Mouse (Mus musculus): ENCODE results near the gene Exoc4. TPM values are rescaled to one million over a fixed set of nuclear protein-coding genes. Genes with fewer than 3 reads are reported as not detected.
A peak's percentile ranks its signal among the peaks of the same experiment; 100 is the strongest.

Exoc4 gene
- polyA plus RNA-seq, 1 experiment from 2014 or later, result 39.1 TPM

GRCm38 (mm10) chr6:33987132-33987531 is 738.2 kb downstream of the Exoc4 start:
- 61% methylated on average over 5 of the region's 5 CpGs for WGBS
- no peak overlapping the region for H3K9ac ChIP-seq (replicated peaks; ENCODE audit: low read length)
- no peak overlapping the region for H3K4me3 ChIP-seq (replicated peaks; ENCODE audit: low read depth, low read length)
- H3K4me1 ChIP-seq (ENCODE audit: control insufficient read depth, insufficient read depth, low read length), result peaks cover 4% of the 10 kb centered on the region; the same call in 1 of the 2 replicates
- H3K27me3 ChIP-seq (ENCODE audit: control insufficient read depth, insufficient read depth, low read length), result no peaks in the 10 kb centered on the region
- H3K36me3 ChIP-seq (ENCODE audit: control insufficient read depth, insufficient read depth, low read length), result no peaks in the 10 kb centered on the region
- H3K9me3 ChIP-seq (ENCODE audit: control insufficient read depth, low read length), result no peaks in the 10 kb centered on the region
- no peak for DNase-seq
- H3K4me2 ChIP-seq (ENCODE audit: low read length), result no peak overlapping the region
- no peak overlapping the region for H3K27ac ChIP-seq (replicated peaks; ENCODE audit: low read depth, low read length)
- no peak for ATAC-seq (ENCODE audit: low FRiP score, low TSS enrichment)

DNA sequence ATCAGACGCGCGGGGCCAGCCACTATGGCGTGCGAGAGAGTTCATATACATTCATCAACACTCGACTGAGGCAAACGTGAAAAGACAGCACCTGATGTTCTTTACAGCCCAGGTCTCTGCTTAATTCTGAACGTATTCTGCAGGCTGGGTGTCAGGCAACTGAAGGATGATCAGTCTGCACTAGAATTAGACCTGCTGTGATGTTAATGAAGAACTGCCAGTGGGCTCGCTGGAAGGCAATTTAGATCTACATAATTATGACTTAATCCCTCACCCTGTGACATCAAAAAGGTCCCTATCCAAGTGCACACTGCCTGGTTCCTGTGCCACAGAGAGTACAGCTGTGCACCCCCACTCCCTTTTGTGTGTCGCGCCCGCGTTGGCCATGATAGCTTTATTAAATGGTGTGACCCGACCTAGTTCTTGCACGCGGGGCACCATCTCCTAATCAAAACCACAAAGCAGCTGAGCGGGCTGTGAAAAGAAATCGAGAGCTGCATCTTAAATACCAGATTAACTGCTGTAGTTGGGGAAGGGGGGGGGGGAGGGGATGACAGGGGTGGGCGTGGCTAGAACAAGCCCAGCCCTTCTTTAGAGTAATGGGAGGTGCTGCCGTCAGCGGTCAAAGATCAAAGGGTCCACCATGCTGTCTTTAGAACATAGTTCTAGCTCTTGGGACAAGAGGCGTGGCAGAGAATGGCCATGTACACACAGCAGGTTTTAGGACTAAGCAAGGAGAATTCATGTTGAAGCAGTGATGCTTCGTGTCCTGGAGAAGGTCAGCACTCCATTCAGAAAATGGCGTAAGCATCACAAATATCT is 743.5 kb downstream of the Exoc4 start:
- no peaks in the 10 kb centered on the region for H3K9me3 ChIP-seq (ENCODE audit: control insufficient read depth, low read length)
- H3K4me1 ChIP-seq (ENCODE audit: control insufficient read depth, insufficient read depth, low read length), result peaks cover 14% of the 10 kb centered on the region
- DNase-seq (peak; percentile 81), ATAC-seq (ENCODE audit: low FRiP score, low TSS enrichment) (peak; percentile 90; the same call in 1 of the 2 replicates)
- H3K4me3 ChIP-seq (replicated peaks; ENCODE audit: low read depth, low read length), result peak overlapping the region; percentile 17; the same call in 1 of the 2 replicates
- 15% methylated on average over 24 of the region's 24 CpGs for WGBS
- H3K4me2 ChIP-seq (ENCODE audit: low read length), result peak overlapping the region; percentile 47
- no peaks in the 10 kb centered on the region for H3K36me3 ChIP-seq (ENCODE audit: control insufficient read depth, insufficient read depth, low read length)
- H3K27ac ChIP-seq (replicated peaks; ENCODE audit: low read depth, low read length), result peak overlapping the region; percentile 60
- H3K27me3 ChIP-seq (ENCODE audit: control insufficient read depth, insufficient read depth, low read length), result no peaks in the 10 kb centered on the region
- H3K9ac ChIP-seq (replicated peaks; ENCODE audit: low read length), result no peak overlapping the region; the same call in 1 of the 2 replicates

DNA sequence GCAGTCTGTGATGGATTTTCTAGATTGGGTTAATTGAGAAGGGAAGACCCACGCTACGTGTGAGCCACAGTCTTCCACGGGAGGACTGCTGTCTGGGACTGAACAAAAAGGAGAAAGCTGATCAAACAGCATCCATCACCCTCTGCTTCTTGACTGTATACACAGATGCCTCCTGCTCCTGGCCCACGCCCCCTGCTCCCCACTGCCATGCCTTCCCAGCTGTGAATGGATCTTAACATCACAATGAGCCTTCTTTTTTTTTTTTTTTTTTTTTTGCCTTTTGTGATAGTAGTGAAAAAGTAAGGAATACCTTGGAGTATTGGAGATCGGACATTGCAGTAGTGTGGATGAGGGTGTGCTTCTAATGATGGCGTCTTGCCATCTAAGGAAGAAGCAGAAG is 745.0 kb downstream of the Exoc4 start:
- Histone ChIP-seq H3K9ac (replicated peaks; ENCODE audit: low read length) (no peak overlapping the region), H3K4me3 (replicated peaks; ENCODE audit: low read depth, low read length) (no peak overlapping the region), H3K27ac (replicated peaks; ENCODE audit: low read depth, low read length) (no peak overlapping the region), H3K27me3 (ENCODE audit: control insufficient read depth, insufficient read depth, low read length) (no peaks in the 10 kb centered on the region), H3K36me3 (ENCODE audit: control insufficient read depth, insufficient read depth, low read length) (no peaks in the 10 kb centered on the region), H3K9me3 (ENCODE audit: control insufficient read depth, low read length) (no peaks in the 10 kb centered on the region), H3K4me2 (ENCODE audit: low read length) (no peak overlapping the region), H3K4me1 (ENCODE audit: control insufficient read depth, insufficient read depth, low read length) (peaks cover 14% of the 10 kb centered on the region)
- no peak for ATAC-seq (ENCODE audit: low FRiP score, low TSS enrichment)
- WGBS, result 49% methylated on average over 6 of the region's 6 CpGs
- DNase-seq, result no peak

DNA sequence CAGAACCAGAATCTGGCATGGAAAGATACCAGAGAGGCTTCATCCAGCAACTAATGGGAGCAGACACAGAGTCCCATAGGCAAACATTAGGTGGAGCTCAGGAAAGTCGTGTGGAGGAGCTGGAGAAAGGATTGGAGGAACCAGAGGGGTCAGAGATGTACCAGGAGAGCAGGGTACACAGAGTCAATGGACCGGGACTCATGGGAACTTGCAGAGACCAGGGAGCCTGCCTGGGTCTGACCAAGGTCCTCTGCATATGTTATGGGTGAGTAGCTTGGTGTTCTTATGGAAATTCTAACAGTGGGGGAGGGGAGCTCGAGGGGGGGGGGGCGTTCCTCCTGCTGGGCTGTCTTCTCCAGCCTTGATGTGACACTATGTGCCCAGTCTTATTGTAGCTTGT is 749.7 kb downstream of the Exoc4 start:
- peaks cover 3% of the 10 kb centered on the region; the same call in 1 of the 2 replicates for H3K4me1 ChIP-seq (ENCODE audit: control insufficient read depth, insufficient read depth, low read length)

DNA sequence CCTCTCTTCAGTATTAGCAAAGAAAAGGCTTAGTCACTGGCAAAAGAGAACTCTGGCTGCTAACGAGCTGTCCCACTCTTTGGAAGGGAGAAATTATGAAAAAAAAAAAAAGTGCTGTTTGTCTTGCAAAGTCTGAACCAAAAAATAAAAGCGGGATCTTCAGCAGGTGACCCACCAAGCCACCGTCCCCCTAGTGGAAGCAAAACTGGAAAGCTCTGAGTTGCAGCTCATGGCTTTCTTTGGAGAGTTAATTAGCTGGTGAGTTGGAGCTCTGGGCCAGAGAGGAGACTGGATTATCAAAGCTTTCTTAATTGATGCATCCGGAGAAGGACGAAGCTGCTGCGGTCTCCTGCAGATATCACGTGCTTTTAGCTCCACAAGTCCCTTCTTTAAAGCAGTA is 750.6 kb downstream of the Exoc4 start:
- Histone ChIP-seq H3K36me3 (ENCODE audit: control insufficient read depth, insufficient read depth, low read length) (no peaks in the 10 kb centered on the region), H3K27ac (replicated peaks; ENCODE audit: low read depth, low read length) (no peak overlapping the region), H3K9me3 (ENCODE audit: control insufficient read depth, low read length) (no peaks in the 10 kb centered on the region), H3K4me1 (ENCODE audit: control insufficient read depth, insufficient read depth, low read length) (no peaks in the 10 kb centered on the region), H3K4me2 (ENCODE audit: low read length) (no peak overlapping the region), H3K9ac (replicated peaks; ENCODE audit: low read length) (no peak overlapping the region), H3K27me3 (ENCODE audit: control insufficient read depth, insufficient read depth, low read length) (no peaks in the 10 kb centered on the region), H3K4me3 (replicated peaks; ENCODE audit: low read depth, low read length) (no peak overlapping the region)
- DNase-seq (no peak), ATAC-seq (ENCODE audit: low FRiP score, low TSS enrichment) (no peak)
- 29% methylated on average over 7 of the region's 7 CpGs for WGBS

More for the DNA sequence above, 749.7 kb downstream of the Exoc4 start:
- no peak overlapping the region for H3K4me2 ChIP-seq (ENCODE audit: low read length)
- no peaks in the 10 kb centered on the region for H3K36me3 ChIP-seq (ENCODE audit: control insufficient read depth, insufficient read depth, low read length)
- H3K9me3 ChIP-seq (ENCODE audit: control insufficient read depth, low read length), result no peaks in the 10 kb centered on the region
- no peak overlapping the region for H3K4me3 ChIP-seq (replicated peaks; ENCODE audit: low read depth, low read length)
- WGBS, result 34% methylated on average over 4 of the region's 4 CpGs
- ATAC-seq (ENCODE audit: low FRiP score, low TSS enrichment) (no peak), DNase-seq (no peak)
- no peaks in the 10 kb centered on the region for H3K27me3 ChIP-seq (ENCODE audit: control insufficient read depth, insufficient read depth, low read length)
- H3K9ac ChIP-seq (replicated peaks; ENCODE audit: low read length), result no peak overlapping the region
- H3K27ac ChIP-seq (replicated peaks; ENCODE audit: low read depth, low read length), result no peak overlapping the region

- no peak overlapping the region for H3K4me2 ChIP-seq (ENCODE audit: low read length)
- H3K4me1 ChIP-seq (ENCODE audit: control insufficient read depth, insufficient read depth, low read length), result no peaks in the 10 kb centered on the region
- 88% methylated on average over 7 of the region's 7 CpGs for WGBS
Observed at GRCm38 (mm10) chr6:34000644-34001043, 751.8 kb downstream of the Exoc4 start.

DNA sequence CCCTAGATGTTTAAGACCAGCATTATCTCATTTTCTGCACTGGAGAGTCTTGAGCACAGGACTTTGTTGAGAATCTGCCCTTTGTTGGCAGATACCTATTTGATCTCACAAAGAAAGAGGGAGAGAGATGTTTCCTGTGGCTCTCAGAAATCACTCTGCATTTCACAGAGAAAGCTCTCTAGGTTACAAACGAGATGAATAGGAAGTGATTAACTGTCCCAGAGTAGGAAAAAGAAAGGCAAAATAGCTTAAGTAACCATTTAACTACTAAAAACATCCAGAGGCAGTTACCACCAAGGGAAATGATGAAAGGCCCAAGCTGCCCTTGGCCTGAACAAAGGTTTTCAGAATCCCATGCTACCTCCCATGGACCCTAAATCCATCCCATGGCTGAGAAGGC is 754.1 kb downstream of the Exoc4 start:
- Histone ChIP-seq H3K9me3 (ENCODE audit: control insufficient read depth, low read length) (no peaks in the 10 kb centered on the region), H3K9ac (replicated peaks; ENCODE audit: low read length) (no peak overlapping the region), H3K36me3 (ENCODE audit: control insufficient read depth, insufficient read depth, low read length) (no peaks in the 10 kb centered on the region), H3K4me3 (replicated peaks; ENCODE audit: low read depth, low read length) (no peak overlapping the region), H3K27ac (replicated peaks; ENCODE audit: low read depth, low read length) (no peak overlapping the region), H3K27me3 (ENCODE audit: control insufficient read depth, insufficient read depth, low read length) (no peaks in the 10 kb centered on the region), H3K4me2 (ENCODE audit: low read length) (no peak overlapping the region), H3K4me1 (ENCODE audit: control insufficient read depth, insufficient read depth, low read length) (no peaks in the 10 kb centered on the region)
- 24% methylated on average over 1 of the region's 1 CpGs for WGBS
- ATAC-seq (ENCODE audit: low FRiP score, low TSS enrichment) (no peak), DNase-seq (no peak)

More at GRCm38 (mm10) chr6:34000644-34001043, 751.8 kb downstream of the Exoc4 start:
- no peak for ATAC-seq (ENCODE audit: low FRiP score, low TSS enrichment)
- Histone ChIP-seq H3K27ac (replicated peaks; ENCODE audit: low read depth, low read length) (no peak overlapping the region), H3K9me3 (ENCODE audit: control insufficient read depth, low read length) (no peaks in the 10 kb centered on the region), H3K27me3 (ENCODE audit: control insufficient read depth, insufficient read depth, low read length) (no peaks in the 10 kb centered on the region), H3K9ac (replicated peaks; ENCODE audit: low read length) (no peak overlapping the region), H3K36me3 (ENCODE audit: control insufficient read depth, insufficient read depth, low read length) (no peaks in the 10 kb centered on the region), H3K4me3 (replicated peaks; ENCODE audit: low read depth, low read length) (no peak overlapping the region)
- DNase-seq, result no peak

GRCm38 (mm10) chr6:34013469-34013868 is 764.6 kb downstream of the Exoc4 start:
- no peak overlapping the region for H3K4me3 ChIP-seq (replicated peaks; ENCODE audit: low read depth, low read length)
- H3K4me2 ChIP-seq (ENCODE audit: low read length), result no peak overlapping the region
- DNase-seq, result no peak
- no peaks in the 10 kb centered on the region for H3K4me1 ChIP-seq (ENCODE audit: control insufficient read depth, insufficient read depth, low read length)
- no peaks in the 10 kb centered on the region for H3K9me3 ChIP-seq (ENCODE audit: control insufficient read depth, low read length)
- H3K9ac ChIP-seq (replicated peaks; ENCODE audit: low read length), result no peak overlapping the region
- H3K27ac ChIP-seq (replicated peaks; ENCODE audit: low read depth, low read length), result no peak overlapping the region
- no peaks in the 10 kb centered on the region for H3K27me3 ChIP-seq (ENCODE audit: control insufficient read depth, insufficient read depth, low read length)
- H3K36me3 ChIP-seq (ENCODE audit: control insufficient read depth, insufficient read depth, low read length), result no peaks in the 10 kb centered on the region
- whole genome bisulfite sequencing, result 68% methylated on average over 6 of the region's 6 CpGs
- no peak for ATAC-seq (ENCODE audit: low FRiP score, low TSS enrichment)
